Mouse (Mus musculus) layer of hippocampus, postnatal 25 days (tissue): Measurements from ENCODE around the gene Catsper4. TPM values are rescaled to one million over a fixed set of nuclear protein-coding genes. Genes with fewer than 3 reads are reported as not detected.

ENCODE experiments used
- DNase-seq, 2 experiments: peaks; one replicate each; pipeline ENCODE4 v3.0.0; 2022; ENCODE audit warnings: mixed read lengths in 2 of 2, low spot score in 1 of 2; ENCODE audit errors: extremely low spot score in 1 of 2
- total RNA-seq, 2 experiments: library from RNA; stranded (reverse); gene quantifications; 2 replicates each; pipeline ENCODE4 v1.2.3; 2021

Catsper4 gene
- total RNA-seq, 2 experiments from 2014 or later = not detected

DNA sequence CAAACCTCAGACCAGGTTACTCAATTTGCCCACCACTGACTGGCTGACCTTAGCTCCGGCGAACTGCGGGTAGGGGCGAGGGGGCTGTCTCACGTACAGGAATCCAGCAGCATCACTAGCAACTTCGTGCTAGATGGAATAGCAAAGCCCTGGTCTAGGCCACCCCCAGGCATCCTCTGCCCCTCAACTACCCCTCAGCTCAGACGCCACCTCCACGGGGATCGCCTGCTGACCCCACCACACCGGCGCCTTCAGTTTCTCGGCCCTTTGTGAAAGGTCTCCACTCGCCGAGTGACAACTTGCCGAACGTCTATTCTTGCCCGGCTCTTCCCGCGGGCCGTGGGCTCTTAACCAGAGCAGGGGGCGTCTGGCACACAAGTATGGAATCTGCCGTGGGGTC, 40.9 kb downstream of the Catsper4 start:
- no peak for DNase-seq

- no peak for DNase-seq
These were observed 41.6 kb downstream of the Catsper4 start for GRCm38 (mm10) chr4:134185569-134185968.

DNA sequence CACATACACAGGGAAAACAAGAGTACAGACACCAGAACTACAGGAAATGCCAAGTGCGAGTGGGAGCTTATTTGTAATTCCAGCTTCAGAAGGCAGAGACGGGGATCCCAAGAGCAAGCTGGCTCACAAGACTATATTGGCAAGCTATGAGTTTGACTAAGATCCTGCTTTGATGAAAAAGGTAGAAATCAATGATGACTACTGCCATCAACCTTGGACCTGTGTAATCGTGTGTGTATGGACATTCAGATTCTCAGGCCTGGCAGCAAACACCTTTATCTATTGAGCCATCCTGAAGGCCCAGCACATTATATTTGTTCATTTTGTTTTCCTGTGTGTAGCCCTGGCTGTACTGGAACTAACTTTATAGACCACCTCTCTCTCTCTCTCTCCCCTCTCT, 43.5 kb downstream of the Catsper4 start:
- DNase-seq = no peak

DNA sequence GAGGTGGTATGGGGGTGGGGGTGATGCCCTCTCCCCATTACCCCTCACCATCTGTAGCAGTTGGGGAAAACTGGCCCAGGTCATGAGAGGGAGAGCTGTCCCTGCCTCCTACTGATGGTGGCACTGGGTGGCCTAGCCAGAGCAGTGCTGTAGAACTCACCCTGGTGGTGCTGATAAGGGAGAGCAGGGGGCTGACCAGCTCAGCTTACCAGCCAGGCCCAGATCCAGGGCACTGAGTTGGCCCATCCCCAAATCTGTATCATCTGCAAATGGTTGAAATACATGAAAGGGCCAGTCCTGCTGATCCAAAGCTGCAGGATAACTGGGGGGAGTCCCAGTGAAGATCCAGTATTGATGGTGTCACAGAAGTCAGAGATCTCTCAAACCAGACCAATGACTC, 45.4 kb downstream of the Catsper4 start:
- DNase-seq = no peak

DNA sequence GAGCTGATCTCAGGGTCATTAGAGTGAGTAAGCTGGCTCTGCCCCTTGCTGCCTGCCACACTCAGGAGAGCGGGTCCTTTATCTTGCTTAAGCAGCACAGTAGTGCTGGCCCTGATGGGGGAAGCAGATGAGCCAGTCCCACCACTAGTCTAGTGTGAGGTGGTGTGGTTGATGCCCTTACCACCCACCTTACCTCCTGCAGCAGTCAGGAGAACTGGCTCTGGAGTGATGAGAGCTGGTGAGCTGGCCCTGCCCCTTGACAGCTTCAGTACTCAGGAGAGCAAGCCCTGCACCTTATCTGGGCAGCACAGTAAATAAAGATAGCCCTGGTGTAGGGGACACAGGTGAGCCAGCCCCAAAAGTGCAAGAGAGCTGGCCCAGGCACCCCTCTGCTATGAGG, 46.1 kb downstream of the Catsper4 start:
- no peak for DNase-seq

- no peak for DNase-seq
These were observed 54.8 kb downstream of the Catsper4 start for GRCm38 (mm10) chr4:134172391-134172790.

DNA sequence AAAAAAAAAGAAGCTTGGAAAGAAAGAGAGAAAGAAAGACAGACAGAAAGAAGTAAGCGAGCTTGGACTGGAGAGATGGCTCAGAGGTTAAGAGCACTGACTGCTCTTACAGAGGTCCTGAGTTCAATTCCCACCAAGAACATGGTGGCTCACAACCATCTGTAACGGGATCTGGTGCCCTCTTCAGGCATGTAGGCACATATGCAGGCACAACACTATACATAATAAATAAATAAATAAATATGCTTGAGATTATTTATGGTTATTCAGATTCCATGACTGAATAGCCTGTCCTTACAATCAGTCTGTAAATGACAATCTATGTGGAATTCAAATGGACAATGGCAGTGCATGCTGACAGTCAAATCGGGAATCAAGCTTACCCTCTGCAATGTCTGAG, 60.3 kb downstream of the Catsper4 start:
- no peak for DNase-seq

DNA sequence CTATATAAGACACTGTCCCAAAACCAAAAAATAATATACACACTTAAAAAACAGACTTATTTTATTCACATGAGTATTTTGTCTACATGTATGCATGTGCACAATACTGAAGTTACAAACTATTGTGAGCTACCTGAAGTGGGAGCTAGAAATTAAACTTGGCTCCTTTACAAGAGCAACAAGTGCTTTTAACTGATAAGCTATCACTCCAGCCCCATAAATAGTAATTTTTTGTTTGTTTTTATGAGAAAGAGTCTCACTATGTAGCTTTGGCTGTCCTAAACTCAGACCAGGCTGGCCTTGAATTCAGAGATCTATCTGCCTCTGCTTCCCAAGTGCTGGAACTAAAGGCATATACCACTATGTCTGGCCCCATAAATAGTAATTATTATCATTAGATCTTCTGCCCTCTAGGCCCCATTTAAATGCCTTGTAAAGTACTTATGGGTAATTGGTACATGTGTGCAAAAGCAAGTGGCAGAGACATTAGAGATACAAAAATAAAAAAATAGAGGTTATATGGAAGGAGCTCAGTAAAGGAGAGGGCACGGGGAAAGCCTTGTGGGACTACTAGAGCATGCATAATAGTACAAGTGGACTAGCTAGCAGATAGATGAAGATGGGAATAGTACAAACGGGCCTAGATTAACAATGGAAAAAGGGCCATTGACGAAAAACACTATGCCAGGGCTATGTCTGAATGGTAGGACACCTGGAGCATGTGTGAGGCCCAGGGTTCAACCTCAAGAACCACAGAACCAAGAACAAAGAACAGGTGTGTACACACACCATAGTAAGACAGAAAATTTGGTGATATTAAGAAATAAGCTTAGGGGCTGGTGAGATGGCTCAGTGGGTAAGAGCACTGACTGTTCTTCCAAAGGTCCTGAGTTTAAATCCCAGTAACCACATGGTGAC, 61.4 kb downstream of the Catsper4 start:
- no peak for DNase-seq

GRCm38 (mm10) chr4:134165024-134165423, 62.2 kb downstream of the Catsper4 start:
- DNase-seq = no peak

DNA sequence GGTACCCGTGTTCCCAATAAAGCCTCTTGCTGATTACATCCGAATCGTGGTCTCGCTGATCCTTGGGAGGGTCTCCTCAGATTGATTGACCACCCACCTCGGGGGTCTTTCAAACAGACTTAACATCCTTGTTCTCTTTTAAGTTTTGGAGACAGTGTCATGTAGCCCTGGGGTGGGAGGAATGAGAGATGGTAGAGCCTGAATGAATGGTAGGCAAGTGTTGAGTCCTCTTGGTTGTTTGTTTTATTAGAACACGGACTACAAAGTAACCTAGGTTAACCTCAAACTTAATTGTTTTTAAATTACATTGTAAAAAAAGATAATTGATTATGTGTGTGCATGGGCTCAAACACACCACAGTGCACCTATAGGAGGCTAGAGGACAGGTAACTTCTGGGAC, 62.6 kb downstream of the Catsper4 start:
- DNase-seq = no peak

Other genes starting within 250 kb of the Catsper4 start
- 10 to 100 TPM; 62.2 to 62.6 TPM for gene Dhdds, start 226.5 kb downstream of the Catsper4 start, total RNA-seq
- gene Lin28a, start 208.5 kb downstream of the Catsper4 start, total RNA-seq = not detected
- not detected for gene Zfp683, start 173.5 kb downstream of the Catsper4 start, total RNA-seq
- 1 to 10 TPM; 1.2 to 1.6 TPM for gene Crybg2, start 166.6 kb downstream of the Catsper4 start, total RNA-seq
- gene Cd52, start 132.3 kb downstream of the Catsper4 start, total RNA-seq = 1 to 10 TPM; 1.6 TPM
- gene Ubxn11, start 124.8 kb downstream of the Catsper4 start, total RNA-seq = 10 to 100 TPM; 24.0 to 32.1 TPM
- gene Sh3bgrl3, start 98.6 kb downstream of the Catsper4 start, total RNA-seq = 100 to 1,000 TPM; 281 to 297 TPM
- 10 to 100 TPM; 11.9 to 13.9 TPM for gene Cep85, start 40.3 kb downstream of the Catsper4 start, total RNA-seq
- not detected for gene Gm7534, start 24.4 kb downstream of the Catsper4 start, total RNA-seq
- under 1 TPM; 0.57 to 0.70 TPM for gene Cnksr1, start 11.0 kb upstream of the Catsper4 start, total RNA-seq
- not detected for gene E130218I03Rik, start 16.3 kb upstream of the Catsper4 start, total RNA-seq
- gene Zfp593, start 18.2 kb upstream of the Catsper4 start, total RNA-seq = 10 to 100 TPM in 1 of 2 experiments, 1 to 10 TPM in 1; 9.9 to 10.3 TPM
- gene Gm30191, start 19.6 kb upstream of the Catsper4 start, total RNA-seq = not detected
- 1 to 10 TPM; 3.0 to 3.9 TPM for gene Grrp1, start 26.7 kb upstream of the Catsper4 start, total RNA-seq
- gene Pdik1l, start 60.5 kb upstream of the Catsper4 start, total RNA-seq = 10 to 100 TPM; 15.2 to 16.7 TPM
- not detected for gene Trim63, start 87.7 kb upstream of the Catsper4 start, total RNA-seq
- gene Slc30a2, start 115.8 kb upstream of the Catsper4 start, total RNA-seq = under 1 TPM in 1 of 2 experiments, not detected in 1; 0.12 TPM
- 10 to 100 TPM; 46.8 TPM for gene Extl1, start 156.5 kb upstream of the Catsper4 start, total RNA-seq
- gene Pafah2, start 168.9 kb upstream of the Catsper4 start, total RNA-seq = 1 to 10 TPM; 5.0 to 7.6 TPM
- gene Stmn1, start 240.9 kb upstream of the Catsper4 start, total RNA-seq = 100 to 1,000 TPM; 338 to 387 TPM